Mouse (Mus musculus) liver, embryonic 14.5 days (tissue): ENCODE results near the gene Rhov.

Source experiments
- CTCF ChIP-seq: IDR thresholded peaks from 2 replicates; pipeline ENCODE4 v1.5.1; 2016; ENCODE audit warnings: antibody characterized with exemption, low read depth, control low read depth
- EP300 ChIP-seq: IDR thresholded peaks from 2 replicates; pipeline ENCODE4 v1.6.1; 2016; ENCODE audit warnings: antibody characterized with exemption, low read depth

DNA sequence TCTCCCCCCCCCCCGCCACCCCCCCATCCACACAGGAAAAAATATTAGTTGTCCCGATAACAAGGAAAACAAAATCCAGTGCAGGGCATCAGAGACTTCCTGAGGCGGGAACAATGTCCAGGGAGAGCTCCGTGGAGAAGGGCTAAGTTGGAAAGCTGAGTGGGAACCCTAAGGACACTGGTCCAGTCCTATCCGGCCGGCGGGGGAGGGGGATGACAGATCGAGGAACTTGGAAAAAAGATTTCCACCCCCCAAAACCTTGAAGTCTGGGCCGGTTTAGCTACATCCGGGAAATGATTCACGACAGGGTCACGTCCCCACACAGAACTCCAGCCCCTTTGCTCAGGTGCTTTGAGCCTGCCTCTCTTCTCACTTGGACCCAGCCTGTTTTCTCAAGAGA, 40.5 kb upstream of the Rhov start:
- no peak for TF ChIP-seq EP300
- TF ChIP-seq CTCF, result no peak
